Mouse (Mus musculus) neutrophil, adult 83 days (primary cell): ENCODE data around the gene Plcg2. TPM values are rescaled to one million over a fixed set of nuclear protein-coding genes. Genes with fewer than 3 reads are reported as not detected.

Source experiments
- total RNA-seq, 2 experiments: library from RNA; stranded (reverse); gene quantifications; one replicate each; pipeline ENCODE4 v1.2.4; 2023

The Plcg2 gene
- 100 to 1,000 TPM; 185 to 191 TPM for total RNA-seq

DNA sequence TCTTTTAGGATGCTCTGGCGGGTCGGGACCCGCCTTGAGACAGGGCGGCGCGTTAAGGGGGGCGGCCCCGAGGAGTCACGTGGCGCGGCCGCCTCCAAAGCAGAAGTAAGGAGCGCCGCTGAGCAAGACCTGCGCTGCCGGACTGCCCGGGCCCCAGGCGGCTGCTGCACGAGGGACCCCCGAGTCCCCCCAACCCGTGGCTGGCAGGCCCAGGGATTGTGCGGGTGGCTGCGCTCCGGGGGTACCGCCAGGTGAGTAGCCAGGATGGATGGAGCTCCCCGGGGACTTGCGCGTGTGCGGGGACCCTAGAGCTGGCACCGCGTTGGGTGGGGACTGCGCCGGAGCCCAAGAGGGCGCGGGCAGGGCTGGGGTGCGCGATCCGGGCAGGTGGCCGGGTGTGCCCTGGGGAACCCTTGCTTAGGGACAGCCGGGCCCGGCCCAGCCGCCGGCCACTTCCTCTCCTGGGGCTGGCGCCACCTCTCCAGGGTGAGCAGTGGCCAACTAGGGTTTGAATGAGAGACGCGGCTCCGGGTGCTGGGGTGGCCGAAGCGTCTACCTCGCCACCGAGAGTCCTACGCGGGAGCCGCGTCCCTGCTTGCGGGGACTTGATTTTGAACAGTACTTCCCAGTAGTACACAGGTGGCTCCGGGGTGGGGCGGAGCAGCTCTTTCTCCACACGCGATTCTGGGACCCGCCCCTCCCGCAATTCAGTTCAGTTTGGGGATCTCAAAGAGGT is at the start of gene Plcg2:
Gene Plcg2, plus strand, starts transcription at position 113 of the 736 bp plus-strand sequence.

DNA sequence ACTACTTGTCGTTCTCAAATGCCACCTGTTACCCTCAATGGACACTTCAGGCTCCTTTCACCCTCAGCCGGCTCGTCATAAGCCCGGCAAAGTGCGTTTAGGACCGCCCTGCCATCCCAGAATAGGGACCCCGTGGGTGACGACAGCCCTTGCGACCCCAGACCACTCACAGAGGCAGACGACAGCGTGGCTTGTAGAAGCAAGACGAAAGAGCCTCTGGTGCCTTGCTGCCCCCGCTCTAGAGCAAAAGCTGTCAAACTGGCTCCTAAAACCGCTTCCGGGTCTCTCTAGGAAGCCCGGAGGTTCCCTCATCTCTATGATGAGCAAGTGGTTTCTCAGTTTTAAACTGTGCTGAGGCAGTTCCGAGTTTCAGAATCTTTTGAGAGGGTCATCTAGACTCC is 175.3 kb downstream of the Plcg2 start, which contains the start of gene Sdr42e1:
Gene Sdr42e1, minus strand, starts transcription at position 260 of the 401 bp plus-strand sequence.

Other genes with a start within 250 kb of the Plcg2 start
- 100 to 1,000 TPM; 195 to 211 TPM for gene Cmip, start 241.2 kb upstream of the Plcg2 start, total RNA-seq
- gene Sdr42e1, start 175.4 kb downstream of the Plcg2 start, total RNA-seq: 1 to 10 TPM; 1.2 TPM
- gene Hsd17b2, start 203.6 kb downstream of the Plcg2 start, total RNA-seq: under 1 TPM; 0.55 to 0.73 TPM